Mouse (Mus musculus): Measurements from ENCODE around the gene Setd3.

- TF ChIP-seq CTCF (IDR thresholded peaks at IDR 0.05; ENCODE audit: control insufficient read depth, insufficient read depth, insufficient replicate concordance, low read depth, low read length), result no peak
- TF ChIP-seq POLR2A (IDR thresholded peaks at IDR 0.05; ENCODE audit: control insufficient read depth, low read depth, low read length), result no peak
Measured at GRCm38 (mm10) chr12:108219825-108220616, 40.9 kb upstream of the Setd3 start.
